Mouse (Mus musculus) hindbrain, embryonic 13.5 days (tissue): ENCODE data around the gene Fam57a. TPM values are rescaled to one million over a fixed set of nuclear protein-coding genes. Genes with fewer than 3 reads are reported as not detected.

Source experiments
- ATAC-seq: fragments of 200-750 bp; cut with Nextera tagmentation; 2 replicates; pipeline ENCODE4 v1.8.0; 2017; ENCODE audit warnings: moderate TSS enrichment; ENCODE audit not compliant: low FRiP score
- H3K27ac ChIP-seq: fragments of 300-500 bp; sonication (generic); 2 replicates; pipeline ENCODE4 v1.5.1; 2015; ENCODE audit warnings: inconsistent platforms, mild to moderate bottlenecking, moderate library complexity
- H3K27me3 ChIP-seq: fragments of 300-500 bp; sonication (generic); 2 replicates; pipeline ENCODE4 v1.6.1; 2015; ENCODE audit warnings: mild to moderate bottlenecking, inconsistent platforms
- H3K36me3 ChIP-seq: fragments of 300-500 bp; sonication (generic); 2 replicates; pipeline ENCODE4 v1.6.1; 2015; ENCODE audit warnings: mild to moderate bottlenecking, inconsistent platforms
- H3K4me1 ChIP-seq: fragments of 300-500 bp; sonication (generic); replicated peaks from 2 replicates; pipeline ENCODE4 v1.6.1; 2015; ENCODE audit warnings: inconsistent platforms
- H3K4me2 ChIP-seq: fragments of 300-500 bp; sonication (generic); 2 replicates; pipeline ENCODE4 v1.6.1; 2015; ENCODE audit warnings: inconsistent platforms, mild to moderate bottlenecking, moderate library complexity
- H3K4me3 ChIP-seq: fragments of 300-500 bp; sonication (generic); 2 replicates; pipeline ENCODE4 v1.5.1; 2015; ENCODE audit warnings: mild to moderate bottlenecking, inconsistent platforms
- H3K9ac ChIP-seq: fragments of 300-500 bp; sonication (generic); 2 replicates; pipeline ENCODE4 v1.6.1; 2015; ENCODE audit warnings: mild to moderate bottlenecking, inconsistent platforms
- H3K9me3 ChIP-seq: fragments of 300-500 bp; sonication (generic); 2 replicates; pipeline ENCODE4 v1.6.1; 2016; ENCODE audit warnings: inconsistent platforms
- WGBS: fragments of 180-500 bp; shearing (Covaris S2); methylation state at CpG from one replicate; pipeline ENCODE4 v1.1.7; 2015; 5-methylcytosine and 5-hydroxymethylcytosine counted together
- polyA plus RNA-seq: library from polyadenylated mRNA; unstranded; fragments of >200 nt; fragmentation: Nextera tagmentation; extraction: Ambion mirVana; gene quantifications from 2 replicates; pipeline ENCODE4 v1.2.1, GENCODE M21; 2015

Gene Fam57a
- polyA plus RNA-seq, 1 experiment from 2014 or later = 26.2 TPM

GRCm38 (mm10) chr11:76154861-76155260 lies 24.6 kb upstream of the Fam57a start:
- peaks cover 66% of the 10 kb centered on the region for H3K36me3 ChIP-seq
- no peak overlapping the region for H3K27ac ChIP-seq
- no peaks in the 10 kb centered on the region for H3K4me1 ChIP-seq
- no peak overlapping the region for H3K4me2 ChIP-seq
- no peak overlapping the region for H3K4me3 ChIP-seq
- no peaks in the 10 kb centered on the region for H3K9me3 ChIP-seq
- WGBS = 92% methylated on average over 2 of the region's 2 CpGs
- no peak for ATAC-seq
- no peak overlapping the region for H3K9ac ChIP-seq
- no peaks in the 10 kb centered on the region for H3K27me3 ChIP-seq

DNA sequence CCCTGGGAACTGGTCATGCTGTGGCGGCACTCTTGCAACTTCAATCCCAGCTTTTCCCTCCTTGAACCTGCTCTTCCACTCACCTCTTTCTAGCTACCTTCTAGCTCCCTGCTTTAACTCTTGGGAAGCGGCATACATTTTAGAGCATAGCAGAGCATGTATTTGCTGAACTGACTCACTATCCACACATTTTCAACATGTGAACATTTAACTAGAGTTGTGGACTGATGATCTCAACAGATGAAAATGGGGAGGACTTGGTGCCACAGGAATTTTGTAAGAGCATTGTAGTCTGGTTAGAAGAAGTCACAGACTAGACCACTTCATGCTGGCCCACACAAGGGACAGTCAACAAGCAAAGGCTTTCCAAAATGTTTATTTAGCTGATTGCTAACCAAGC lies 21.1 kb upstream of the Fam57a start:
- ATAC-seq = no peak
- WGBS = 95% methylated on average over 2 of the region's 2 CpGs
- Histone ChIP-seq H3K4me3 (no peak overlapping the region), H3K36me3 (peaks cover 92% of the 10 kb centered on the region), H3K27ac (no peak overlapping the region), H3K4me1 (no peaks in the 10 kb centered on the region), H3K9ac (no peak overlapping the region), H3K9me3 (no peaks in the 10 kb centered on the region), H3K27me3 (no peaks in the 10 kb centered on the region), H3K4me2 (no peak overlapping the region)

DNA sequence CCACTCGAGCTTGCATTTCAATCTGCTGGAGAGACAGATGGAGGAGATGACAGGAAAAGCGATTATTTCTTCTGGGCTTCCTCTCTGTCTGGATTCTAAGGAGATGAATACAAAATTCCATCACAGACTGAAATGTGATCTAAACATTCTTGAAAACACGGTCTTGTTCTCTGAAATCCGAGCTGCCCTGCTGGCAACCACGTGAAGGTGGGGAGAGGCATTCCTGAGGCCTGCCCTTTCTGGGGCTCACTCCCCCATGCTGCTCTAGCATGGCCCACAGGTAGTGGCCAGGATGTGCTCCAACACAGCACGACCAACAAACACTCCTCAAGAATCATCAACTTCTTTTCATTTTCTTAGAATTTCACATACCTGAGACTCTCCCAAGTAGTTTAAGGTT lies 19.2 kb upstream of the Fam57a start:
- H3K4me2 ChIP-seq = no peak overlapping the region
- H3K9ac ChIP-seq = no peak overlapping the region
- no peaks in the 10 kb centered on the region for H3K27me3 ChIP-seq
- peaks cover 91% of the 10 kb centered on the region for H3K36me3 ChIP-seq
- no peaks in the 10 kb centered on the region for H3K4me1 ChIP-seq
- ATAC-seq = no peak
- 73% methylated on average over 6 of the region's 6 CpGs for WGBS
- no peak overlapping the region for H3K27ac ChIP-seq
- H3K9me3 ChIP-seq = no peaks in the 10 kb centered on the region
- H3K4me3 ChIP-seq = no peak overlapping the region

- H3K4me2 ChIP-seq = no peak overlapping the region
- H3K9me3 ChIP-seq = no peaks in the 10 kb centered on the region
- peaks cover 31% of the 10 kb centered on the region for H3K36me3 ChIP-seq
- H3K4me3 ChIP-seq = no peak overlapping the region
- ATAC-seq = no peak
- H3K4me1 ChIP-seq = peaks cover 6% of the 10 kb centered on the region; the same call in 1 of the 2 replicates
- no peaks in the 10 kb centered on the region for H3K27me3 ChIP-seq
- H3K27ac ChIP-seq = no peak overlapping the region
- H3K9ac ChIP-seq = no peak overlapping the region
- 96% methylated on average over 4 of the region's 4 CpGs for WGBS
Measured at GRCm38 (mm10) chr11:76166657-76167056, 12.8 kb upstream of the Fam57a start.

GRCm38 (mm10) chr11:76167079-76167765 lies 12.2 kb upstream of the Fam57a start:
- no peak for ATAC-seq
- Histone ChIP-seq H3K9ac (no peak overlapping the region), H3K27ac (no peak overlapping the region), H3K27me3 (no peaks in the 10 kb centered on the region), H3K9me3 (no peaks in the 10 kb centered on the region), H3K4me1 (peaks cover 6% of the 10 kb centered on the region; the same call in 1 of the 2 replicates), H3K36me3 (peaks cover 32% of the 10 kb centered on the region), H3K4me2 (no peak overlapping the region), H3K4me3 (no peak overlapping the region)
- 30% methylated on average over 5 of the region's 5 CpGs for WGBS

GRCm38 (mm10) chr11:76168976-76169375 lies 10.5 kb upstream of the Fam57a start:
- Histone ChIP-seq H3K9ac (no peak overlapping the region), H3K27me3 (no peaks in the 10 kb centered on the region), H3K4me1 (peaks cover 6% of the 10 kb centered on the region; the same call in 1 of the 2 replicates), H3K27ac (no peak overlapping the region), H3K36me3 (peaks cover 30% of the 10 kb centered on the region), H3K4me2 (no peak overlapping the region), H3K4me3 (no peak overlapping the region), H3K9me3 (no peaks in the 10 kb centered on the region)
- no peak for ATAC-seq
- 69% methylated on average over 3 of the region's 3 CpGs for WGBS

DNA sequence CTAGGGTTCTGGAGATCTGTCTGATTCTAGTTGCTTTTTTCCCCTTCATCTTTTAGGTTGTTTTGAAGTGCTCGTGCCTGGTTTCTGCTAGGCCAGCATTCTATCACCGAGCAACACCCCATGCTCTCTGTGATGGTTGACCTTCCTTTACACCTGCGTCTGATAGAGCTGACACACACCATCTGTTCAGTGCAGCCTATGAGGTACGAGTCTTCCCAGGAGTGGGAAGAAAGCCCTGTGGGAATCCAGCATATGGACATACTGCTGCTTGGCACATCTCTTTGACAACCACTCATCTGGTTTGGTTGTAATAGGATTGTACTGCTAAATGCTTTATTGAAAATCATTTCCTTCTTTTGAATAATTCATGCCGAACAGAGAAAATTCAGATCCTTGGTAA lies 9.3 kb upstream of the Fam57a start:
- WGBS = 46% methylated on average over 5 of the region's 5 CpGs
- no peak for ATAC-seq
- peaks cover 26% of the 10 kb centered on the region for H3K36me3 ChIP-seq

DNA sequence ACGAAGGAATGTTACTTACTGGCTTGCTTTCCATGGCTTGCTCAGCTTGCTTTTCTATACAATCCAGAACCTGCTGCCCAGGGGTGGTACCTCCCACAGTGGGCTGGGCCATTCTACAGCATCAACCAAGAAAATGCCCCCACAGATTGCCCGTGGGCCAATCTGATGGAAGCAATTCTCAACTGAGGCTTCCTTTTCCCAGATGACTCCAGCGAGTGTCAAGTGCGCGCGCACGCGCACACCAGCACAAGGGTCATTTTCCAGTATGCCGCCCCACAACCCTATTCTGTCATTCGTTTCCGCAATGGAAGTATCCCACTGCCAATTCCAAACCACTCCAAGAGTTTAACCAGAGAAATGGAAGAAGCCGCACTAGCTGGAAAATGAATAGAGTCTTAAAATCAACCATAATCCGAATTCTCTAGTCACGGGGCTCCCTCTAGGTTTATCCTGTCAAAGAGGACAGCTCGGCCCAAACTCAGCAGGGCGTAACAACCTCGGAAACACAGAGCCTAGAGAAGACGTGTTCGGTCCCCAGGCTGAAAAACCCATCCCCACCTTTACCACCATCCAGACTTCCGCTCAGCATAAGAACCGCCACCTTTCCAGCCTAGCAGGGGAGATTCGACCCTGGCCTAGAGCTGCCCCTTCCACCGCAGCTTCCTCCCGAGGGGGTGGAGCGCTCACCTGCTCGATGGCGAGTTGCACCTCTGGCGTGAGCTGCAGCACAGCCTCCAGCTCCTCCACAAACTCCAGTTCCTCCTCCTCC lies 561 bp upstream of the Fam57a start:
- 1% methylated on average over 28 of the region's 28 CpGs for WGBS
- ATAC-seq = peak; percentile 88
- H3K4me3 ChIP-seq = peak overlapping the region; percentile 79

More for the DNA sequence above, 9.3 kb upstream of the Fam57a start:
- Histone ChIP-seq H3K27me3 (no peaks in the 10 kb centered on the region), H3K4me3 (no peak overlapping the region), H3K4me1 (peaks cover 6% of the 10 kb centered on the region; the same call in 1 of the 2 replicates), H3K9me3 (no peaks in the 10 kb centered on the region), H3K27ac (no peak overlapping the region), H3K9ac (no peak overlapping the region), H3K4me2 (no peak overlapping the region)

GRCm38 (mm10) chr11:76180146-76180540 lies 672 bp downstream of the Fam57a start:
- Histone ChIP-seq H3K36me3 (peaks cover 6% of the 10 kb centered on the region; the same call in 1 of the 2 replicates), H3K4me1 (peaks cover 20% of the 10 kb centered on the region), H3K4me2 (peak overlapping the region; percentile 91), H3K9ac (peak overlapping the region; percentile 88), H3K27me3 (no peaks in the 10 kb centered on the region), H3K9me3 (no peaks in the 10 kb centered on the region), H3K27ac (peak overlapping the region; percentile 84), H3K4me3 (peak overlapping the region; percentile 79)
- no peak for ATAC-seq
- WGBS = 19% methylated on average over 7 of the region's 7 CpGs

More for the DNA sequence above, 561 bp upstream of the Fam57a start:
- Histone ChIP-seq H3K27me3 (no peaks in the 10 kb centered on the region), H3K36me3 (peaks cover 12% of the 10 kb centered on the region), H3K9me3 (no peaks in the 10 kb centered on the region), H3K4me2 (peak overlapping the region; percentile 91), H3K4me1 (peaks cover 20% of the 10 kb centered on the region), H3K27ac (peak overlapping the region; percentile 84), H3K9ac (peak overlapping the region; percentile 88)

GRCm38 (mm10) chr11:76183745-76184144 lies 4.3 kb downstream of the Fam57a start:
- peaks cover 7% of the 10 kb centered on the region for H3K4me1 ChIP-seq
- H3K9me3 ChIP-seq = no peaks in the 10 kb centered on the region
- H3K36me3 ChIP-seq = no peaks in the 10 kb centered on the region
- no peak overlapping the region for H3K4me3 ChIP-seq
- WGBS = 83% methylated on average over 4 of the region's 4 CpGs
- no peaks in the 10 kb centered on the region for H3K27me3 ChIP-seq
- no peak for ATAC-seq
- no peak overlapping the region for H3K27ac ChIP-seq
- no peak overlapping the region for H3K9ac ChIP-seq
- no peak overlapping the region for H3K4me2 ChIP-seq

- H3K4me2 ChIP-seq = no peak overlapping the region
- no peaks in the 10 kb centered on the region for H3K9me3 ChIP-seq
- WGBS = 88% methylated on average over 6 of the region's 6 CpGs
- no peaks in the 10 kb centered on the region for H3K27me3 ChIP-seq
- no peaks in the 10 kb centered on the region for H3K4me1 ChIP-seq
- no peaks in the 10 kb centered on the region for H3K36me3 ChIP-seq
- H3K4me3 ChIP-seq = no peak overlapping the region
- no peak for ATAC-seq
- H3K9ac ChIP-seq = no peak overlapping the region
- no peak overlapping the region for H3K27ac ChIP-seq
Measured at GRCm38 (mm10) chr11:76186908-76187307, 7.4 kb downstream of the Fam57a start.

GRCm38 (mm10) chr11:76196275-76196976 lies 17.0 kb downstream of the Fam57a start:
- Histone ChIP-seq H3K9me3 (no peaks in the 10 kb centered on the region), H3K9ac (no peak overlapping the region), H3K27me3 (peaks cover 9% of the 10 kb centered on the region; the same call in 1 of the 2 replicates), H3K36me3 (no peaks in the 10 kb centered on the region), H3K4me1 (peaks cover 4% of the 10 kb centered on the region; the same call in 1 of the 2 replicates), H3K27ac (no peak overlapping the region), H3K4me3 (no peak overlapping the region), H3K4me2 (no peak overlapping the region)
- ATAC-seq = no peak
- WGBS = 71% methylated on average over 8 of the region's 8 CpGs
